Mouse (Mus musculus) lung, embryonic 16.5 days (tissue): ENCODE results near the gene Gm49486. TPM values are rescaled to one million over a fixed set of nuclear protein-coding genes. Genes with fewer than 3 reads are reported as not detected.

Experiments used
- ATAC-seq: fragments of 200-750 bp; cut with Nextera tagmentation; 2 replicates; pipeline ENCODE4 v1.8.0; 2017; ENCODE audit warnings: low read depth, mild to moderate bottlenecking, moderate library complexity
- H3K27ac ChIP-seq: fragments of 300-500 bp; sonication (generic); 2 replicates; pipeline ENCODE4 v1.5.1; 2014; ENCODE audit warnings: mild to moderate bottlenecking, control low read depth, low read length
- H3K27me3 ChIP-seq: fragments of 300-500 bp; sonication (generic); 2 replicates; pipeline ENCODE4 v1.6.1; 2014; ENCODE audit warnings: low read depth, low read length, mixed read lengths; ENCODE audit not compliant: control insufficient read depth, insufficient read depth
- H3K36me3 ChIP-seq: fragments of 300-500 bp; sonication (generic); 2 replicates; pipeline ENCODE4 v1.6.1; 2014; ENCODE audit warnings: low read length; ENCODE audit not compliant: control insufficient read depth, insufficient read depth
- H3K4me1 ChIP-seq: fragments of 300-500 bp; sonication (generic); replicated peaks from 2 replicates; pipeline ENCODE4 v1.6.1; 2014; ENCODE audit warnings: low read length, mixed read lengths; ENCODE audit not compliant: control insufficient read depth, insufficient read depth
- H3K4me2 ChIP-seq: fragments of 300-500 bp; sonication (generic); 2 replicates; pipeline ENCODE4 v1.6.1; 2014; ENCODE audit warnings: low read depth, low read length, control low read depth
- H3K4me3 ChIP-seq: fragments of 300-500 bp; sonication (generic); 2 replicates; pipeline ENCODE4 v1.5.1; 2014; ENCODE audit warnings: mild to moderate bottlenecking, low read length, control low read depth
- H3K9ac ChIP-seq: fragments of 300-500 bp; sonication (generic); 2 replicates; pipeline ENCODE4 v1.6.1; 2014; ENCODE audit warnings: low read length, control low read depth
- H3K9me3 ChIP-seq: fragments of 300-500 bp; sonication (generic); 2 replicates; pipeline ENCODE4 v1.6.1; 2016; ENCODE audit warnings: low read length; ENCODE audit not compliant: control insufficient read depth
- WGBS: fragments of 180-500 bp; shearing (Covaris S2); extraction: QIAGEN DNeasy Blood & Tissue Kit; methylation state at CpG from one replicate; pipeline ENCODE4 v1.1.7; 2014; 5-methylcytosine and 5-hydroxymethylcytosine counted together
- polyA plus RNA-seq: library from polyadenylated mRNA; unstranded; fragments of >200 nt; fragmentation: Nextera tagmentation; extraction: Ambion mirVana; gene quantifications from 2 replicates; pipeline ENCODE4 v1.2.1, GENCODE M21; 2015

Gene Gm49486
- polyA plus RNA-seq, 1 experiment from 2014 or later: 0.28 TPM

DNA sequence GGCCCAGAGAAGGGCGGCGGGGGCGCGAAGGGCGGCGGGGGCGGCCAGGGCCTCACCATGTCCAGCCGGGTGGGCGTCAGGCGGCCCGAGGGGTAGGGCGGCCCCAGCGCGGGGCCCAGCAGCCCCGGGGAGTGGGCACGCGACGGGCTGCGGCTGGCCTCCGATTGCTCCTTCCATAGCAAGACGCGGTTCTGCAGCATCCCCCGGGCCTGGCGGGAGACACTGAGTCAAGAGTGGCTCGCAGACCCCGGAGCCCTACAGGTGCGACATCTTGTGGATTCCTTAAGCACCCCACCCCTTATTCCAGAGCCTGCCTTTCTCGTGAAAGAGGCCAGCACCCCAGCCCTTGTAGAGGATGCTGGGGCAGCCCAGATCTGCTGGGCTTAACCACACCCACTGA lies 32.6 kb downstream of the Gm49486 start:
- no peaks in the 10 kb centered on the region for H3K36me3 ChIP-seq
- H3K27ac ChIP-seq: no peak overlapping the region
- H3K4me1 ChIP-seq: peaks cover 17% of the 10 kb centered on the region
- H3K9me3 ChIP-seq: no peaks in the 10 kb centered on the region
- peaks cover 38% of the 10 kb centered on the region for H3K27me3 ChIP-seq
- ATAC-seq: peak; percentile 23; the same call in 1 of the 2 replicates
- H3K9ac ChIP-seq: peak overlapping the region; percentile 69
- H3K4me3 ChIP-seq: peak overlapping the region; percentile 64
- H3K4me2 ChIP-seq: peak overlapping the region; percentile 99
- 1% methylated on average over 18 of the region's 28 CpGs for WGBS

DNA sequence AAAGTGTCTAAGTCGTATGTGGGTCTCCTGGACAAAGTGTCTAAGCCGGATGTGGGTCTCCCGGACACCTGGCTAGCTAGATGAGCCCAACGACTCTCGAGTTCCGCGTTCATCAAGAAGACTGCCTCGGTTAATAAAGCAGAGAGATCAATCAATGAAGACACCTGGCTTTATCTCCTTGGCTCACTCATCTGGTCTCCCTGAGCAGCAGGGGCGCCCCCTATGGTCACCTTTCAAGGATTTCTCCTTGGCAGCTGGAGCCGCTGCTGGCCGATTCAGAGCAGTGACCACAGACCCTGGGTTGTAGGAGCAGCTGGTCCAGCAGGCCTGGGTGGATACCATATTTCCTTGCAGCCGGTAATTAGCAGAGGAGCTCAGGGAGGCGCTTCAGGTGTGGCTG lies 33.2 kb downstream of the Gm49486 start:
- no peak overlapping the region for H3K9ac ChIP-seq
- H3K4me3 ChIP-seq: peak overlapping the region; percentile 64; the same call in 1 of the 2 replicates
- H3K27me3 ChIP-seq: peaks cover 40% of the 10 kb centered on the region
- no peak overlapping the region for H3K27ac ChIP-seq
- H3K9me3 ChIP-seq: no peaks in the 10 kb centered on the region
- H3K36me3 ChIP-seq: no peaks in the 10 kb centered on the region
- H3K4me2 ChIP-seq: peak overlapping the region; percentile 99; the same call in 1 of the 2 replicates
- 12% methylated on average over 13 of the region's 13 CpGs for WGBS
- ATAC-seq: no peak
- H3K4me1 ChIP-seq: peaks cover 17% of the 10 kb centered on the region

DNA sequence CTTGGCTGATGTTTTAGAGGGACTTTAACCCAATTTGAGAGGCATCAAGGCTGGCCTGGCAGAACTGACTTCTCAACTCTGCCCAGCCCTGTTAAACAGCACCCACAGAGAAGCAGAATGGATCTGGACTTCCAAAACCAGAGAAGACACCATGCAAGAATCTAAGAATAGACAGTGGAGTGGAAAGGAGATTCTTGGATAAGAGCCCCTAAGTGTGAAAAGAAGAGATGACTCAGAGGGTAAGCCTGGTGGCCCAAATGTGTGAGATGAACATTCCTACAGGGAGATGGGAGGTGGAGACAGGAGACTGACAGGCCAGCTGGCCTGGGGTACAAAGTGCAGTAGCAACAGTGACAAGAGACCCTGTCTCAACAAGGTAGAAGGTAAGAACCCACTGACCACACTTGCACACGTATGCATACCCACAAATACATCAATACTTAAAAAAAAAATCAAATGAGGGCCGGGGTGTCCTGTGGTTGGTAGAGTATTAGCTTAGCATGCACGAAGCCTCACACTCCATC lies 33.7 kb downstream of the Gm49486 start:
- Histone ChIP-seq H3K27me3 (peaks cover 40% of the 10 kb centered on the region), H3K36me3 (no peaks in the 10 kb centered on the region), H3K9ac (no peak overlapping the region), H3K4me3 (no peak overlapping the region), H3K4me2 (no peak overlapping the region), H3K27ac (no peak overlapping the region), H3K4me1 (peaks cover 17% of the 10 kb centered on the region), H3K9me3 (no peaks in the 10 kb centered on the region)
- no peak for ATAC-seq
- 86% methylated on average over 3 of the region's 3 CpGs for WGBS

DNA sequence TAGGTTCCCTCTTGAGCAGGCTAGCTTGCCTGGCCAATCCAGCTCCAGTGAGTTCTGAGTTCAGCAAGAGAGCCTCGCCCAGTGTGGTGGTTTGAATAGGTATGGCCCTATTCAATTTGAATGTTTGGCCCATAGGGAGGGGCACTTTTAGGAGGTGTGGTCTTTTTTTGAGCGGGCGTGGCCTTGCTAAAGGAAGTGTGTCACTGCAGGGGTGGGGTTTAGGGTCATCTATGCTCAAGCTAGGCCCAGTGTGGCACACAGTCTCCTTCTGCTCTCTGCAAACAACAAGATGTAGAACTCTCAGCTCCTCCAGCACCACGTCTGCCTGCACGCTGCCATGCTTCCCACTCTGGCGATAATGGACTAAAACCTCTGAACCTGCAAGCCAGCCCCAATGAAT lies 34.5 kb downstream of the Gm49486 start:
- Histone ChIP-seq H3K36me3 (no peaks in the 10 kb centered on the region), H3K9ac (no peak overlapping the region), H3K4me2 (no peak overlapping the region), H3K9me3 (no peaks in the 10 kb centered on the region), H3K27ac (no peak overlapping the region), H3K4me3 (no peak overlapping the region), H3K4me1 (peaks cover 17% of the 10 kb centered on the region), H3K27me3 (peaks cover 40% of the 10 kb centered on the region)
- 87% methylated on average over 6 of the region's 6 CpGs for WGBS
- ATAC-seq: no peak

DNA sequence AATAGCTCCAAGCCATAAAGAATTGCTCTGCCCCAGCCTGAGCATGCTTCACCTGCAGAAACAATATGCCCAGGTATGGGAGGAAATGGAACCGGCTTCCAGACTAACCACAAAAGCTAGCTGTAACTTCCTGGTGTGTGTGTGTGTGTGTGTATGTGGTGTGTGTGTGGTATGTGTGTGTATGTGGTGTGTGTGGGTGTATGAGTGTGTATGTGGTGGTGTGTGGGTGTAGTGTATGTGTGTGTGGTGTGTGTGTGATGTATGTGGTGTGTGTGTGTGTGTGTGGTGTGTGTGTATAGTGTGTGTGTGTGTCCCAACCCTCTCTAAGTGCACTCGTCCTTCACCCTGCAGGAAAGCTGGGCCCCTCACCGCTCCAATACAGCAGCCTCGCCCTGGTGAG lies 36.2 kb downstream of the Gm49486 start:
- Histone ChIP-seq H3K4me2 (no peak overlapping the region), H3K9me3 (no peaks in the 10 kb centered on the region), H3K27me3 (peaks cover 28% of the 10 kb centered on the region), H3K9ac (no peak overlapping the region), H3K27ac (no peak overlapping the region), H3K36me3 (no peaks in the 10 kb centered on the region), H3K4me3 (no peak overlapping the region), H3K4me1 (peaks cover 18% of the 10 kb centered on the region)
- WGBS: 50% methylated on average over 4 of the region's 4 CpGs
- no peak for ATAC-seq

DNA sequence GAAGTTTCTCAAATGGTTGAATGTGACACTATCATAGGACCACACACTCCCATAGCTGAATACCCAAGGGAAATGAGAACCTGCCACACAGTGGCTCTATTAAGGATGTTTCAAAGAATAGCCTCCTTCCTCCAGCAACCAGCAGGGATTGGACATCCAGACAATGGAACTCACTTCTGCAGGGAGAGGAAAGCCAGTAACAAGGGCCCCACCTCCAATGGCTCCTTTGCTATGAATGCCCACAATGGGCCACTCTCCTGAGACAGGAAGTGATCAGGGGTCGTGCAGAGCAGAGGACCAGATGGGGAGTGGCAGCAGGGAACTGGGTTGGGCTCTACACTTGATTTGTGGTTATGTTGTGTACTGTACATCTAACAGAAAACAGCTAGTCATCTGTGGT lies 39.3 kb downstream of the Gm49486 start:
- Histone ChIP-seq H3K27ac (no peak overlapping the region), H3K4me1 (peaks cover 7% of the 10 kb centered on the region; the same call in 1 of the 2 replicates), H3K27me3 (peaks cover 4% of the 10 kb centered on the region), H3K4me3 (no peak overlapping the region), H3K36me3 (no peaks in the 10 kb centered on the region), H3K9ac (no peak overlapping the region), H3K4me2 (no peak overlapping the region), H3K9me3 (no peaks in the 10 kb centered on the region)
- 16% methylated on average over 1 of the region's 1 CpGs for WGBS
- ATAC-seq: no peak

DNA sequence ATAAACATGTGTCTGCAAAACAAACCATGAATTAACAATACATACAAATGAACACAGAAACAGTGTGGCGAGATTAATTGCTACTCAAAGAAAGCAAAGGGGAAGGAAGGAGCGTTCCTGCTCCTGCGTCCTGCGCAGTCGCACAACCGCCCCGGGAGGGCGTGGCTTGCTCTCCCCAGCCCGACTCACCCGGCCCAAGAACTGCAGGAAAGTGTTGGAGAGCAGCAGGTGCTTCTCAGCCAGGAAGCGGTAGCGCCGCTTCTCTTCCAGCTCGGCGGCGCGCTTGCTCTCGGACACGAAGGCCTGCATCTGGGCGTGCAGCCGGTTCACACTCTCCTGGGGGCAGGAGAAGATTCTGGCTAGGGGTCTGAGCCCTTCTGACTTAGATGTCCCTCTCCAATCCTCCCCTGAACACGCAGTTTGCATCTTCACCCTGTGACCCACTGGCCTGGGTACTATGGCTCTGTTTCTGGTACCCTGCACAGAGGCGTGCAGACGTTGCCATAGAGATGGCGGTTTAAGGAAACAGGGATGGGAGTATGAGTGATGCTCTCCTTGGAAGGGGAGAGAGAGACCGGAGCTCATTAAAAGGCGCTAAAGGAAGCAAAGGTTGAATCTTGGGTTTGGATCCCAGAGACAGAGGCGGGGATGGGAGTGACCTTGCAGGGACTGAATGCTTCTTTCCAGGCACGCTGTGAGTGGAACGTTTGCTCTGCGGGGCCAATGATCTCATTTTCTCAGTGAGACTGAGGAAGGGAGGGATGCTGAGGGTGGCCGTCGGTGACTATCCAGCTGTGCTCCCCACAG lies 41.3 kb downstream of the Gm49486 start:
- Histone ChIP-seq H3K36me3 (no peaks in the 10 kb centered on the region), H3K4me2 (peak overlapping the region; percentile 71), H3K4me3 (peak overlapping the region; percentile 40), H3K27me3 (peaks cover 4% of the 10 kb centered on the region), H3K9me3 (no peaks in the 10 kb centered on the region), H3K9ac (peak overlapping the region; percentile 53), H3K27ac (peak overlapping the region; percentile 53; the same call in 1 of the 2 replicates), H3K4me1 (peaks cover 7% of the 10 kb centered on the region; the same call in 1 of the 2 replicates)
- 2% methylated on average over 33 of the region's 33 CpGs for WGBS
- peak; percentile 82 for ATAC-seq

DNA sequence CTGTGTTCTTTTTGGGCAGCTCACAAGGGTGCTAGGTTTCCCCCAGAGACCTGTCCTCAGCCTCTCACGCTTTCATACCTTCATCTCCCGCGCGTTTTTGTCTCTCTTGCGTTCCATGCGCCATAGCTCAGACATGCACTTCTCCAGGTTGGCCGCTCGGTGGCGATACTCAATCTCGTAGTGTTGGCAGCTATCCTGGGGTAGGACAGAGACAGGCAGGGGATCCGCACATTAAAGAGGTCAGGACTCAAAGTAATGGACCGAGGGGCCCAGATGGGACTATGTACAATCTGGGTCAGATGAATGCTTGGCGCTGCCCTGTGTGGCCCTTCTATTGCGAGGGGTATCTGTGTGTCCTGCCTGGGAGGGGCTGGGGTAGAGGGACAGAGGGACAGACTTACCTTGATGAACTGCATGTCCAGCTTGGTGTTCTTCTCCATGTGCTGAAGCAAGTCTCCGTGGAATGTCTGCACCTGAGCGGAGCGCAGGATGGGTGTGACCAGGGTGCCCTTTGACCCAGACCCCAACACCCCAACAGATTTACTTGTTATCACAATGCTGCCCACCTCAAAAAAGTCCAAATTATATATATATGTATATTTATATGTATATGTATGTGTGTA lies 42.0 kb downstream of the Gm49486 start:
- peaks cover 7% of the 10 kb centered on the region; the same call in 1 of the 2 replicates for H3K4me1 ChIP-seq
- H3K9ac ChIP-seq: peak overlapping the region; percentile 53

DNA sequence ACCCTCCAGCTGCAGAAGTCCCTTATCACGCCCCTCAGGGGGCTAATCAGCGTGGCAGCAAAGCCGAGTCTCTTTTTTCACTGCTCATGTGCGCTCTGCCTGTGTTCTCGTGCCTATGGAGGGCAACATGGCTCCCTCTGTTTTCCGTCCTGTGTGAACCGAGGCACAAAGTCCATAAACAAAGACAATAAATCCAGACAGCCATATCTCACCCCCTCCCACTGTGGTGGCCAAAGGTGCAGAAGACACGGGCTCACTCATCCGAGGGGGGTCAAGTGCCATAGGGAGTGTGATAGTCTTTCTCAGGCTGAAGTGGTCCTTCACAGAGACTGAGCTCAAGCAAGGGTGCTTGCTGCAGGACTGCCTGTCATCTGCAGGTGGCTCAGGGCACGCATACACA lies 43.8 kb downstream of the Gm49486 start:
- 46% methylated on average over 10 of the region's 10 CpGs for WGBS

More for the DNA sequence above, 42.0 kb downstream of the Gm49486 start:
- 12% methylated on average over 17 of the region's 17 CpGs for WGBS
- no peaks in the 10 kb centered on the region for H3K9me3 ChIP-seq
- peak; percentile 11; the same call in 1 of the 2 replicates for ATAC-seq
- no peak overlapping the region for H3K27ac ChIP-seq
- H3K36me3 ChIP-seq: no peaks in the 10 kb centered on the region
- peaks cover 4% of the 10 kb centered on the region for H3K27me3 ChIP-seq
- peak overlapping the region; percentile 71 for H3K4me2 ChIP-seq
- peak overlapping the region; percentile 40 for H3K4me3 ChIP-seq

More for the DNA sequence above, 43.8 kb downstream of the Gm49486 start:
- Histone ChIP-seq H3K9me3 (no peaks in the 10 kb centered on the region), H3K4me3 (no peak overlapping the region), H3K9ac (no peak overlapping the region), H3K27ac (no peak overlapping the region), H3K36me3 (no peaks in the 10 kb centered on the region), H3K4me1 (peaks cover 7% of the 10 kb centered on the region; the same call in 1 of the 2 replicates), H3K27me3 (peaks cover 2% of the 10 kb centered on the region), H3K4me2 (no peak overlapping the region)
- ATAC-seq: no peak
